Mouse (Mus musculus): ENCODE measurements at regions not wholly inside any gene's neighbourhood (a gene's known extent, or its start where the extent isn't known, plus 50 kb on each side); places are given as distances from the start of the nearest gene placed in this dataset.

DNA sequence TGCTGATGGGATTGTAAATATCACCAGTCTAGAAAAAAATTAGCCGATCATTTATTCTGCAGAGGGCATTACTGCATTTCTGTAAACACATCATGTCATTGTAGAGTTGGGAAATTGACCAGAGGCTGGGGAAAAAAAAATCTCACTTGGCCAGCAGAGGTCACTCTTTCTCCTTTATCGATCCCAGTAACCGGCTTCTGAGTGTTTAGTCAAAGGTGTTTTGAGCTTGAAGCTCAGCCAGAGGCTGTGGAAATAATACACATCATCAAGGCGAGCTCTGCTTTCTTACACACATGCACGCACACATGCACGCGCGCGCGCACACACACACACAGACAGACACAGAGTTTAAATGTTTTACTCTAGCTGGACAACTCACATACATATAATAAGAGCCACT, 106.5 kb downstream of the Slc4a3 start:
- TF ChIP-seq CTCF (IDR thresholded peaks at IDR 0.05; ENCODE audit: low read depth) (peak; percentile 63), EP300 (IDR thresholded peaks at IDR 0.05; ENCODE audit: low read depth) (no peak)

Measured in liver, postnatal 0 days (tissue).